Mouse (Mus musculus): ENCODE data around the gene Ivd. TPM values are rescaled to one million over a fixed set of nuclear protein-coding genes. Genes with fewer than 3 reads are reported as not detected.

Gene Ivd
- polyA plus RNA-seq, 1 experiment from 2014 or later, result 52.2 TPM

DNA sequence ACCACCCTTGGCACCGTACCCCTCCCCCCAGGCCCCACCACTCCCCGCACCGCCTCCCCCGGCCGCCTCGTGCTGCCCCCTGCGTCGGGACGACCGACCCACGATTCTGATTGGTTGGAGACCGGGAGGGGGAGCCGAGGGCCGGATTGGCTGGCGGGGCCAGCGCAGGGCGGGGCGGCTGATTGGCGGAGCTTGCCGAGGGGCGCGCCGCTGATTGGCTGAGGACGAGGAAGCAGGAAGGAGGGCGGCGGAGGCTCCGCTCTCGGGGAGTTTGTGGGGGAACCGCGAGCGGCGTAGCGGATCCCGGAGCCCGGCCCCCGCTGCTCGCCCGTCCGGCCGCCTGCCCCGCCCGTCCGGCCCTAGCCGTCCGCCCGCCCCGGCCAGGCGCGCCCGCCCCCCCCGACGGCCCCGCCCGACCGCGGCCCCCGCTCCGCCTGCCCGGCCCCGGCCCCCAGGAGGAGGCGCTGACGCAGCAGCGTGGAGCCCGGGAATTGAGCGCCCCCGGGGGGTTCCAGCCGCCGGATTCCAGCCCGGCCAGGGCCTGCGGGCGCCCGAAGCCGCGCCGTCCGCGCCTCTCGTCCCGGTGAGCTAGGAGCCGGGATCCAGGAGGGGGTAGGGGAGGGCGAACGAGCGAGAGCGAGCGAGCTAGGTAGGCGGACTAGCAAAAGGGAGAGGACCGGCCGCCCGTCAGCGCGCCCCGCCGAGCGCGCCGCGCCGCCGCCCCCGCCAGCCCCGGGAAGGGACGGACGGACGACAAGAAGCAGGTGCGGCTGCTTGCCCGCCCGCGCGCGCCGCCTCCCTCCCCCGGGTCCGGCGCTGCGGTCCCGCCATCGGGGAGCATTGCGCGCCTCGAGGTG lies 39.6 kb downstream of the Ivd start:
- peaks cover 49% of the 10 kb centered on the region for H3K4me1 ChIP-seq (ENCODE audit: control insufficient read depth, insufficient read depth, low read depth, low read length)
- peak overlapping the region; percentile 97 for H3K4me3 ChIP-seq (ENCODE audit: low read length)
- peak; percentile 93 for ATAC-seq
- peak overlapping the region; percentile 99 for H3K4me2 ChIP-seq (ENCODE audit: low read length)
- peaks cover 23% of the 10 kb centered on the region for H3K27me3 ChIP-seq (replicated peaks; ENCODE audit: control insufficient read depth, insufficient read depth, low read length)
- peak overlapping the region; percentile 88 for H3K27ac ChIP-seq (ENCODE audit: low read depth, low read length)
- H3K9me3 ChIP-seq (ENCODE audit: control insufficient read depth, low read length), result no peaks in the 10 kb centered on the region
- no peaks in the 10 kb centered on the region for H3K36me3 ChIP-seq (ENCODE audit: control insufficient read depth, insufficient read depth, low read length)
- 1% methylated on average over 78 of the region's 120 CpGs for WGBS
- peak overlapping the region; percentile 93 for H3K9ac ChIP-seq (ENCODE audit: low read depth, low read length)

DNA sequence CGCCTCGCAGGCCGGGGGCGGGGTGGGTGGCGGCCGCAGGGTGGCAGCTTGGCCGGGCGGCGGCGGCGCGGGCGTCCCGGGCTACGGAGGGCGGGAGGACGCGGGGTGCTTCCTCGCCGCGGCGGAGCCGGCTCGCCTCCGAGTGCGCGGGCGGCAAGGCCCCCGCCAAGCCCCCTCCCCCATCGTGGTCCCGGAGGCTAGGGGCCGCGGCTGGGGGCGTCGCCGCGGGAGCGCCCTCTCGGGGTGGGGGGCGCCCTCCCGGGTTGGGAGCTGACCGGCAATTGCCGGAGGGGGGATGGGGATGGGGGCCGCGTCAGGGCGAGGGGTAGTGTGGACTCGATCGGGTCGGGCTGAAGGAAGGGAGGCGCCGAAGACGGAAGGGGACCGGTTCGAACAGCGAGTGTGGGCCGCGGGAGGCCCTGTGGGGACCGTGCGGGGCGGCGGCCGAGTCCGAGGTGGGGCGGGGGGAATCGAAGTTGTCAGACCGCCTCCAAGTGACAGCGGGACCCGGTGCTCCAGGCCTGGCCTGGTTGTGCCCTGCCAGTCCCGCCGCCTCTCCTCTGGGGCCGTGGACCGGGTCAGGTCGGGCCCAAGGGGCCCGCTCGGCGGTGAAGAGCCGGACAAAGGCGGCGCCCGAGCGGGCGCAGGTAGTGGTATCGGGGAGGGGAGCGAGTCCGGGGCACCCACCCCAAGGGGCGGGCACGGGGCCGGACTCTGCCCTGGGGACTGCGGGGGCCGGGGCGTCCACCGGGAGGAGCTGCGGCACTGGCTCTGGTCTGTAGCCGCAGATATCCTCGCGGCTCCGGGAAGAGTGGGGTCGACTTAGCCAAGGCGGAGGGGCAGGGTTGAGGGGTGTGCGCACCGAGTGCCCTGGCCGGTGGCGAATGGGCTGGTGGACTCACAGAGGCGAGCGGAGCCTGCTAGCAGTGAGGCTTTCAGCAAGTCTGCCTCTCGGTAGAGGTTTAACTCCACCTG lies 40.6 kb downstream of the Ivd start:
- Histone ChIP-seq H3K9ac (ENCODE audit: low read depth, low read length) (peak overlapping the region; percentile 93), H3K4me2 (ENCODE audit: low read length) (peak overlapping the region; percentile 99), H3K9me3 (ENCODE audit: control insufficient read depth, low read length) (no peaks in the 10 kb centered on the region), H3K27ac (ENCODE audit: low read depth, low read length) (peak overlapping the region; percentile 88), H3K36me3 (ENCODE audit: control insufficient read depth, insufficient read depth, low read length) (no peaks in the 10 kb centered on the region), H3K27me3 (replicated peaks; ENCODE audit: control insufficient read depth, insufficient read depth, low read length) (peaks cover 22% of the 10 kb centered on the region), H3K4me1 (ENCODE audit: control insufficient read depth, insufficient read depth, low read depth, low read length) (peaks cover 41% of the 10 kb centered on the region), H3K4me3 (ENCODE audit: low read length) (peak overlapping the region; percentile 97)
- ATAC-seq, result peak; percentile 15
- WGBS, result under 1% methylated on average over 68 of the region's 106 CpGs

DNA sequence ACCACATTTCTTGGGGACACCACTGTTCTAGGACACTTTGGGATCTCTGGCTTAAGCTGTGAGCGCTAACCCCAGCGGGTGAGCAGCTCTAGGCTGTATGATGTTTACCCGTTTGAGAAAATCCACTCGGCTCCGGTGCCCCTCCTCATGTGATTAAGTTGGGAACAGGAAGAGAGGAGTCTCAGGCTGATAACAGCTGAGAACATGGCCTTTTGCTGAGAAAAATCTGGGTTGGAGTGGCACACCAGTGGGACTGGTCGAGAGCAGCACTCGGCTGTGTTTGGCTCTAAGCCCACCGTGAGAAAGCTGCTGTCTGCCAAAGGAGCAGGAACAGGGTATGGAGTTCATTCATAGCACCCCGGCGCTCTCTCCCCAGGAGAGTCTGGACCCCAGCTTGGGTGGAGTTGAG lies 41.6 kb downstream of the Ivd start:
- H3K27ac ChIP-seq (ENCODE audit: low read depth, low read length), result peak overlapping the region; percentile 88; the same call in 1 of the 2 replicates
- no peak for ATAC-seq

DNA sequence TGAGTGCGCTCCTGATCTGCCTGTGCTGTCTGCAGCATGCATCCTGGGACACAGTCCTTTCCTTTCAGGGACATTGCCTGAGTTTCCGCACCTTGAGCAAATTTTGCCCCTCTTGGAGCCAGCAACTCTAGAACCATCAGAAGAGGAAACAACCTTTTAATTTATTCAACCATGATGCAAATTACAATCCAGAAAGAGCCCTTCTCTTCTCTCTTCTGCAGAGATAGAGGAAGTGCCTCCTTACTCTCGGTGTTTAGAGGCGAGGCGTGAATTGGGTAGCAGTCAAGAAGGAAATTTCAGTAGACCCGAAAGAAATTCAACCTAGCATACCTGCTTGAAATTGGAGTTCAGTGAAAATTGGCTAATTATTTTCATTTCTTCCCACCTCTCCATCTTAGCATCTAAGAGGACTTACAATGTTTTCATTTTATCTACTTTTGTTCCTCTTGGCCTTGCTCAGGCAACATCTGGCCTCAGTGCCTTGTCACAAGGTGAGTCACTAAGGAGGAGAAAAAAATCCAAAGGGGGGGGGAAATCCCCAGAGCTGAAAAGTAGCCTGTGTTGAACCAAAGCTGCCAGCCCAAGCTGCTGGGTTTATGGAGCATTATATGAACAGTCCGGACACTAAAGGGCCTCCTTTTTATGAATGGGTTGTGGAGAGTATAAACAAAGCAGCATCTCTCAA lies 43.8 kb downstream of the Ivd start:
- Histone ChIP-seq H3K9ac (ENCODE audit: low read depth, low read length) (no peak overlapping the region), H3K9me3 (ENCODE audit: control insufficient read depth, low read length) (no peaks in the 10 kb centered on the region), H3K27ac (ENCODE audit: low read depth, low read length) (no peak overlapping the region), H3K36me3 (ENCODE audit: control insufficient read depth, insufficient read depth, low read length) (no peaks in the 10 kb centered on the region), H3K27me3 (replicated peaks; ENCODE audit: control insufficient read depth, insufficient read depth, low read length) (no peaks in the 10 kb centered on the region), H3K4me3 (ENCODE audit: low read length) (no peak overlapping the region), H3K4me1 (ENCODE audit: control insufficient read depth, insufficient read depth, low read depth, low read length) (peaks cover 29% of the 10 kb centered on the region), H3K4me2 (ENCODE audit: low read length) (no peak overlapping the region)
- ATAC-seq, result no peak
- 81% methylated on average over 7 of the region's 7 CpGs for WGBS

More for the DNA sequence above, 41.6 kb downstream of the Ivd start:
- Histone ChIP-seq H3K4me2 (ENCODE audit: low read length) (peak overlapping the region; percentile 99), H3K9ac (ENCODE audit: low read depth, low read length) (peak overlapping the region; percentile 93), H3K4me3 (ENCODE audit: low read length) (peak overlapping the region; percentile 97), H3K4me1 (ENCODE audit: control insufficient read depth, insufficient read depth, low read depth, low read length) (peaks cover 35% of the 10 kb centered on the region), H3K9me3 (ENCODE audit: control insufficient read depth, low read length) (no peaks in the 10 kb centered on the region), H3K36me3 (ENCODE audit: control insufficient read depth, insufficient read depth, low read length) (no peaks in the 10 kb centered on the region), H3K27me3 (replicated peaks; ENCODE audit: control insufficient read depth, insufficient read depth, low read length) (peaks cover 14% of the 10 kb centered on the region)
- WGBS, result 6% methylated on average over 10 of the region's 10 CpGs

DNA sequence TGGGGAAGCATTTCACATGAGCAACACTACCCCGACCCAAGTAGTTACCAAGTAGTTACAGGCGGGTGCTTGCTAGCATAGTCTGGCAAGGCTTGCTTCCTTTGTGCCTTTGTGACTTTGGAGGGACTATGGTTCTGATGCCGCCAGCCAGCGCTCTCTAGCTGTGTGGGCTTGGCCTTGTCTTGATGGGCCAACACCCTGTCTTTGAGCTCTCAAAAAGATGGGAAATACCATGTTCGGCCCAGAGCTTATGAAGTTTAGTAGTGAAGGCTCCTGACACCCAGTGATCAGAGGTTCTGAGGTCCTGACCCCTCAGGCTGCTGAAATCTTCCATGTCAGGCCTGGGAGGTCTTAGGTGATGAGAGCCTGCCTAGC lies 44.4 kb downstream of the Ivd start:
- WGBS, result 70% methylated on average over 5 of the region's 5 CpGs
- no peak overlapping the region for H3K27ac ChIP-seq (ENCODE audit: low read depth, low read length)
- H3K4me2 ChIP-seq (ENCODE audit: low read length), result no peak overlapping the region
- no peak overlapping the region for H3K4me3 ChIP-seq (ENCODE audit: low read length)
- no peak overlapping the region for H3K9ac ChIP-seq (ENCODE audit: low read depth, low read length)
- no peaks in the 10 kb centered on the region for H3K9me3 ChIP-seq (ENCODE audit: control insufficient read depth, low read length)
- H3K27me3 ChIP-seq (replicated peaks; ENCODE audit: control insufficient read depth, insufficient read depth, low read length), result no peaks in the 10 kb centered on the region
- no peaks in the 10 kb centered on the region for H3K36me3 ChIP-seq (ENCODE audit: control insufficient read depth, insufficient read depth, low read length)
- H3K4me1 ChIP-seq (ENCODE audit: control insufficient read depth, insufficient read depth, low read depth, low read length), result peaks cover 26% of the 10 kb centered on the region
- ATAC-seq, result no peak

DNA sequence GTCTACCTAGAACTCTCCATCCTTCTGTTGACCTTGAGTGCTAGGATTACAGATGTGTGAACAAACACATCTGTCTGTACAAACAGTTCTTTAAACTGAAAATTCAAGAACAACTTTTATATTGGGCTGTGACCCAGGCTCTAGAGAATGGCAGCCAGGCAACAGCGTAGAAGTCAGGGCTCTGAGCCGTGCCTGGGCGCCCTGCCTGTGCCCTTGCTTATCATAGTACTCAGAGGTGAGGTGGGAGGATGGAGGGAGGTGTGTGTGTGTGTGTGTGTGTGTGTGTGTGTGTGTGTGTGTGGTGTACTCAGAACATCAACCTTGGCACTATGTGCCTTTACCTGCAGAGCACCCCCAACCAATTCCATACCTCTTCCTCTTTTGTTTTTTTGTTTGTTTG lies 46.0 kb downstream of the Ivd start:
- WGBS, result 93% methylated on average over 3 of the region's 3 CpGs
- H3K9ac ChIP-seq (ENCODE audit: low read depth, low read length), result no peak overlapping the region
- no peaks in the 10 kb centered on the region for H3K9me3 ChIP-seq (ENCODE audit: control insufficient read depth, low read length)
- no peaks in the 10 kb centered on the region for H3K36me3 ChIP-seq (ENCODE audit: control insufficient read depth, insufficient read depth, low read length)
- H3K27ac ChIP-seq (ENCODE audit: low read depth, low read length), result no peak overlapping the region
- no peak overlapping the region for H3K4me2 ChIP-seq (ENCODE audit: low read length)
- no peaks in the 10 kb centered on the region for H3K27me3 ChIP-seq (replicated peaks; ENCODE audit: control insufficient read depth, insufficient read depth, low read length)
- peaks cover 26% of the 10 kb centered on the region for H3K4me1 ChIP-seq (ENCODE audit: control insufficient read depth, insufficient read depth, low read depth, low read length)
- no peak overlapping the region for H3K4me3 ChIP-seq (ENCODE audit: low read length)
- no peak for ATAC-seq

DNA sequence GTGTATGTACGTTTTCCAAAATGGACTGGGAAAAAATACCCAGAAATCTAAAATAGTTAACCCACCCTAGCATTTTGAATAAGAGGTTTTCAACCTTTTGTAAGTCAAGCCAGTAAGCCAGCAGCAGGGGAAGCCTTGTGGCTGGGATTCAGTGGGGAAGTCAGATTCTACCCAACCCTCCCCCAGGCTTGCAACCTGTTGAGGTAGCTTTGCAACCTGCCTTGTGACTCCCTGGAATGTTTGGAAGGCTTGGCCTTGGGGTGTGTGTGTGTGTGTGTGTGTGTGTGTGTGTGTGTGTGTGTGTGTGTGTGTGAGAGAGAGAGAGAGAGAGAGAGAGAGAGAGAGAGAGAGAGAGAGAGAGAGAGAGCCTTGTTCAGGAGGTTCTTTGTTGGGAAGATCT lies 47.4 kb downstream of the Ivd start:
- Histone ChIP-seq H3K4me3 (ENCODE audit: low read length) (no peak overlapping the region), H3K36me3 (ENCODE audit: control insufficient read depth, insufficient read depth, low read length) (no peaks in the 10 kb centered on the region), H3K9ac (ENCODE audit: low read depth, low read length) (no peak overlapping the region), H3K9me3 (ENCODE audit: control insufficient read depth, low read length) (no peaks in the 10 kb centered on the region), H3K27me3 (replicated peaks; ENCODE audit: control insufficient read depth, insufficient read depth, low read length) (no peaks in the 10 kb centered on the region), H3K4me1 (ENCODE audit: control insufficient read depth, insufficient read depth, low read depth, low read length) (peaks cover 27% of the 10 kb centered on the region), H3K27ac (ENCODE audit: low read depth, low read length) (no peak overlapping the region), H3K4me2 (ENCODE audit: low read length) (no peak overlapping the region)
- 55% methylated on average over 1 of the region's 1 CpGs for whole genome bisulfite sequencing
- ATAC-seq, result no peak

DNA sequence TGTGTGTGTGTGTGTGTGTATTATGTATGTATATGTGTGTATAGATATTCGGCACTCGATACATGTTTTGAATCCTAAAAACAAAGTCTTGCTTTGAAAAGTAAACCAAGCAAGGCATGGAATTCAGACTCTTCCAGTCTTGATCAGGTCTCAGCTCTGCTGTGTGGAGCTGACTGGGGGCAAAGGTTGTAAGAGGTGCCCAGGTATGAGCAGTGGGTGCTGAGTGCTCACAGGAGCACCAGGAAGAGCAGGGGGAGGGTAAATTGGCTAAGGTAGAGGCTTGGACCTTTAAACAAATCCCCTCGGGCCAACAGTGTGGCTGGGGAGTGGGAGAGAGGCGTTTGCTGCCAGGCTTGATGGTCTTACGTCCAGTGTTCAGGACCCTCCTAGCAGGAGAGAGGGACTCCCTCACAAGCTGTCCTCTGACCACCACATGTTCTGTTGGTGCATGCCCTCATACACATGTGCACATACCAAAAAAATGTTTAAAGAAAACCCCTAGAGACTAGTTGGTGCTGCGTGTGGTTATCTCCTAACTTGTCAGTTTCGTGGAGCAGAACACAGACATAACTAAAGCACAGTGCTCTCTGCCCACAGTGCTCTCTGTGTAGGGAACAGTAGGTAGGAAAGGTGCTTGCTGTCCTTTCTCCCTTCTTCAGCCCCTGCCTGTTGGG lies 49.0 kb downstream of the Ivd start:
- no peak for ATAC-seq
- WGBS, result 87% methylated on average over 7 of the region's 7 CpGs
- Histone ChIP-seq H3K4me3 (ENCODE audit: low read length) (no peak overlapping the region), H3K27me3 (replicated peaks; ENCODE audit: control insufficient read depth, insufficient read depth, low read length) (no peaks in the 10 kb centered on the region), H3K36me3 (ENCODE audit: control insufficient read depth, insufficient read depth, low read length) (no peaks in the 10 kb centered on the region), H3K4me2 (ENCODE audit: low read length) (no peak overlapping the region), H3K27ac (ENCODE audit: low read depth, low read length) (no peak overlapping the region), H3K4me1 (ENCODE audit: control insufficient read depth, insufficient read depth, low read depth, low read length) (peaks cover 18% of the 10 kb centered on the region), H3K9me3 (ENCODE audit: control insufficient read depth, low read length) (no peaks in the 10 kb centered on the region), H3K9ac (ENCODE audit: low read depth, low read length) (no peak overlapping the region)

All from hindbrain, embryonic 16.5 days (tissue).